Mouse (Mus musculus): Measurements from ENCODE around the gene Proca1. TPM values are rescaled to one million over a fixed set of nuclear protein-coding genes. Genes with fewer than 3 reads are reported as not detected.
A peak's percentile ranks its signal among the peaks of the same experiment; 100 is the strongest.

Gene Proca1
- polyA plus RNA-seq, 1 experiment from 2014 or later: 2.4 TPM

- no peak overlapping the region for H3K27ac ChIP-seq (replicated peaks; ENCODE audit: low read depth, low read length)
Measured at GRCm38 (mm10) chr11:78156156-78156699, 37.0 kb upstream of the Proca1 start.

GRCm38 (mm10) chr11:78159096-78159495, 34.1 kb upstream of the Proca1 start:
- H3K4me3 ChIP-seq (ENCODE audit: low read depth, low read length): no peak overlapping the region
- DNase-seq (ENCODE audit: low spot score) (peak; percentile 90), ATAC-seq (ENCODE audit: low read depth) (peak; percentile 20)
- H3K36me3 ChIP-seq (ENCODE audit: control insufficient read depth, insufficient read depth, low read length): peaks cover 77% of the 10 kb centered on the region
- no peaks in the 10 kb centered on the region for H3K27me3 ChIP-seq (replicated peaks; ENCODE audit: control insufficient read depth, insufficient read depth, low read length)
- 27% methylated on average over 2 of the region's 2 CpGs for WGBS
- no peak overlapping the region for H3K9ac ChIP-seq (ENCODE audit: low read depth, low read length)
- no peaks in the 10 kb centered on the region for H3K9me3 ChIP-seq (ENCODE audit: control insufficient read depth, low read length)
- peaks cover 16% of the 10 kb centered on the region for H3K4me1 ChIP-seq (ENCODE audit: control insufficient read depth, insufficient read depth, low read length)
- H3K4me2 ChIP-seq (ENCODE audit: low read depth, low read length): no peak overlapping the region
- H3K27ac ChIP-seq (replicated peaks; ENCODE audit: low read depth, low read length): no peak overlapping the region

More at GRCm38 (mm10) chr11:78156156-78156699, 37.0 kb upstream of the Proca1 start:
- peaks cover 84% of the 10 kb centered on the region for H3K36me3 ChIP-seq (ENCODE audit: control insufficient read depth, insufficient read depth, low read length)
- WGBS: 61% methylated on average over 6 of the region's 6 CpGs
- H3K4me3 ChIP-seq (ENCODE audit: low read depth, low read length): no peak overlapping the region
- no peaks in the 10 kb centered on the region for H3K9me3 ChIP-seq (ENCODE audit: control insufficient read depth, low read length)
- H3K27me3 ChIP-seq (replicated peaks; ENCODE audit: control insufficient read depth, insufficient read depth, low read length): no peaks in the 10 kb centered on the region
- DNase-seq (ENCODE audit: low spot score) (peak; percentile 66), ATAC-seq (ENCODE audit: low read depth) (no peak)
- no peak overlapping the region for H3K9ac ChIP-seq (ENCODE audit: low read depth, low read length)
- H3K4me2 ChIP-seq (ENCODE audit: low read depth, low read length): no peak overlapping the region
- H3K4me1 ChIP-seq (ENCODE audit: control insufficient read depth, insufficient read depth, low read length): 0 out of 2 replicates have a peak, but pooled peaks cover 6% of the 10 kb centered on the region

- ATAC-seq (ENCODE audit: low read depth): no peak
- H3K9ac ChIP-seq (ENCODE audit: low read depth, low read length): no peak overlapping the region
- peaks cover 16% of the 10 kb centered on the region for H3K4me1 ChIP-seq (ENCODE audit: control insufficient read depth, insufficient read depth, low read length)
Measured at GRCm38 (mm10) chr11:78159557-78159956, 33.6 kb upstream of the Proca1 start.

GRCm38 (mm10) chr11:78160171-78160570, 33.0 kb upstream of the Proca1 start:
- Histone ChIP-seq H3K4me1 (ENCODE audit: control insufficient read depth, insufficient read depth, low read length) (peaks cover 16% of the 10 kb centered on the region), H3K4me3 (ENCODE audit: low read depth, low read length) (no peak overlapping the region), H3K36me3 (ENCODE audit: control insufficient read depth, insufficient read depth, low read length) (peaks cover 66% of the 10 kb centered on the region), H3K27me3 (replicated peaks; ENCODE audit: control insufficient read depth, insufficient read depth, low read length) (no peaks in the 10 kb centered on the region), H3K4me2 (ENCODE audit: low read depth, low read length) (no peak overlapping the region), H3K27ac (replicated peaks; ENCODE audit: low read depth, low read length) (no peak overlapping the region), H3K9ac (ENCODE audit: low read depth, low read length) (no peak overlapping the region), H3K9me3 (ENCODE audit: control insufficient read depth, low read length) (no peaks in the 10 kb centered on the region)
- WGBS: 81% methylated on average over 18 of the region's 18 CpGs
- no peak for ATAC-seq (ENCODE audit: low read depth)
- no peak for DNase-seq (ENCODE audit: low spot score)

More at GRCm38 (mm10) chr11:78159557-78159956, 33.6 kb upstream of the Proca1 start:
- Histone ChIP-seq H3K4me3 (ENCODE audit: low read depth, low read length) (no peak overlapping the region), H3K4me2 (ENCODE audit: low read depth, low read length) (no peak overlapping the region), H3K27me3 (replicated peaks; ENCODE audit: control insufficient read depth, insufficient read depth, low read length) (no peaks in the 10 kb centered on the region), H3K27ac (replicated peaks; ENCODE audit: low read depth, low read length) (no peak overlapping the region), H3K9me3 (ENCODE audit: control insufficient read depth, low read length) (no peaks in the 10 kb centered on the region), H3K36me3 (ENCODE audit: control insufficient read depth, insufficient read depth, low read length) (peaks cover 72% of the 10 kb centered on the region)
- DNase-seq (ENCODE audit: low spot score): no peak
- WGBS: 75% methylated on average over 7 of the region's 7 CpGs

- peaks cover 16% of the 10 kb centered on the region for H3K4me1 ChIP-seq (ENCODE audit: control insufficient read depth, insufficient read depth, low read length)
- H3K9me3 ChIP-seq (ENCODE audit: control insufficient read depth, low read length): no peaks in the 10 kb centered on the region
- 82% methylated on average over 3 of the region's 3 CpGs for WGBS
- H3K4me2 ChIP-seq (ENCODE audit: low read depth, low read length): no peak overlapping the region
- H3K4me3 ChIP-seq (ENCODE audit: low read depth, low read length): no peak overlapping the region
- DNase-seq (ENCODE audit: low spot score): no peak
- H3K27me3 ChIP-seq (replicated peaks; ENCODE audit: control insufficient read depth, insufficient read depth, low read length): no peaks in the 10 kb centered on the region
- no peak for ATAC-seq (ENCODE audit: low read depth)
- no peak overlapping the region for H3K9ac ChIP-seq (ENCODE audit: low read depth, low read length)
- H3K36me3 ChIP-seq (ENCODE audit: control insufficient read depth, insufficient read depth, low read length): peaks cover 62% of the 10 kb centered on the region
- no peak overlapping the region for H3K27ac ChIP-seq (replicated peaks; ENCODE audit: low read depth, low read length)
Measured at GRCm38 (mm10) chr11:78160675-78161074, 32.5 kb upstream of the Proca1 start.

- H3K4me1 ChIP-seq (ENCODE audit: control insufficient read depth, insufficient read depth, low read length): peaks cover 21% of the 10 kb centered on the region
- H3K27ac ChIP-seq (replicated peaks; ENCODE audit: low read depth, low read length): no peak overlapping the region
- H3K27me3 ChIP-seq (replicated peaks; ENCODE audit: control insufficient read depth, insufficient read depth, low read length): no peaks in the 10 kb centered on the region
- peaks cover 59% of the 10 kb centered on the region for H3K36me3 ChIP-seq (ENCODE audit: control insufficient read depth, insufficient read depth, low read length)
- H3K4me2 ChIP-seq (ENCODE audit: low read depth, low read length): no peak overlapping the region
- ATAC-seq (ENCODE audit: low read depth) (no peak), DNase-seq (ENCODE audit: low spot score) (no peak)
- H3K4me3 ChIP-seq (ENCODE audit: low read depth, low read length): no peak overlapping the region
- no peak overlapping the region for H3K9ac ChIP-seq (ENCODE audit: low read depth, low read length)
- 92% methylated on average over 13 of the region's 14 CpGs for WGBS
- no peaks in the 10 kb centered on the region for H3K9me3 ChIP-seq (ENCODE audit: control insufficient read depth, low read length)
Measured at GRCm38 (mm10) chr11:78161169-78161568, 32.0 kb upstream of the Proca1 start.

- ATAC-seq (ENCODE audit: low read depth): no peak
Measured at GRCm38 (mm10) chr11:78161968-78162367, 31.2 kb upstream of the Proca1 start.

GRCm38 (mm10) chr11:78162504-78162903, 30.7 kb upstream of the Proca1 start:
- Histone ChIP-seq H3K4me1 (ENCODE audit: control insufficient read depth, insufficient read depth, low read length) (peaks cover 22% of the 10 kb centered on the region), H3K27ac (replicated peaks; ENCODE audit: low read depth, low read length) (peak overlapping the region; percentile 97), H3K27me3 (replicated peaks; ENCODE audit: control insufficient read depth, insufficient read depth, low read length) (no peaks in the 10 kb centered on the region), H3K9me3 (ENCODE audit: control insufficient read depth, low read length) (no peaks in the 10 kb centered on the region), H3K4me2 (ENCODE audit: low read depth, low read length) (peak overlapping the region; percentile 77), H3K4me3 (ENCODE audit: low read depth, low read length) (peak overlapping the region; percentile 100), H3K9ac (ENCODE audit: low read depth, low read length) (peak overlapping the region; percentile 98), H3K36me3 (ENCODE audit: control insufficient read depth, insufficient read depth, low read length) (peaks cover 47% of the 10 kb centered on the region)
- DNase-seq (ENCODE audit: low spot score) (peak; percentile 76), ATAC-seq (ENCODE audit: low read depth) (no peak)
- WGBS: 43% methylated on average over 6 of the region's 6 CpGs

More at GRCm38 (mm10) chr11:78161968-78162367, 31.2 kb upstream of the Proca1 start:
- peak; percentile 41 for DNase-seq (ENCODE audit: low spot score)
- Histone ChIP-seq H3K4me1 (ENCODE audit: control insufficient read depth, insufficient read depth, low read length) (peaks cover 22% of the 10 kb centered on the region), H3K36me3 (ENCODE audit: control insufficient read depth, insufficient read depth, low read length) (peaks cover 51% of the 10 kb centered on the region), H3K4me3 (ENCODE audit: low read depth, low read length) (0 out of 2 replicates have a peak overlapping the region, but pooled peaks have one; percentile 100), H3K9me3 (ENCODE audit: control insufficient read depth, low read length) (no peaks in the 10 kb centered on the region), H3K4me2 (ENCODE audit: low read depth, low read length) (peak overlapping the region; percentile 77), H3K9ac (ENCODE audit: low read depth, low read length) (peak overlapping the region; percentile 98; the same call in 1 of the 2 replicates), H3K27ac (replicated peaks; ENCODE audit: low read depth, low read length) (peak overlapping the region; percentile 97), H3K27me3 (replicated peaks; ENCODE audit: control insufficient read depth, insufficient read depth, low read length) (no peaks in the 10 kb centered on the region)
- WGBS: 37% methylated on average over 4 of the region's 4 CpGs

GRCm38 (mm10) chr11:78163045-78163444, 30.1 kb upstream of the Proca1 start:
- no peak for ATAC-seq (ENCODE audit: low read depth)
- H3K36me3 ChIP-seq (ENCODE audit: control insufficient read depth, insufficient read depth, low read length): peaks cover 42% of the 10 kb centered on the region
- peak overlapping the region; percentile 97 for H3K27ac ChIP-seq (replicated peaks; ENCODE audit: low read depth, low read length)
- H3K4me3 ChIP-seq (ENCODE audit: low read depth, low read length): peak overlapping the region; percentile 100
- H3K27me3 ChIP-seq (replicated peaks; ENCODE audit: control insufficient read depth, insufficient read depth, low read length): no peaks in the 10 kb centered on the region
- H3K4me1 ChIP-seq (ENCODE audit: control insufficient read depth, insufficient read depth, low read length): peaks cover 20% of the 10 kb centered on the region
- WGBS: 40% methylated on average over 2 of the region's 2 CpGs
- DNase-seq (ENCODE audit: low spot score): no peak
- peak overlapping the region; percentile 98 for H3K9ac ChIP-seq (ENCODE audit: low read depth, low read length)
- H3K9me3 ChIP-seq (ENCODE audit: control insufficient read depth, low read length): no peaks in the 10 kb centered on the region
- peak overlapping the region; percentile 77 for H3K4me2 ChIP-seq (ENCODE audit: low read depth, low read length)
